Mouse (Mus musculus) CH12.LX (cell line): ENCODE measurements around the gene Orc6. TPM values are rescaled to one million over a fixed set of nuclear protein-coding genes. Genes with fewer than 3 reads are reported as not detected.

Source experiments
- DNase-seq: peaks from one replicate; pipeline ENCODE4 v3.0.0-alpha.2; 2013; ENCODE audit errors: extremely low read depth
- H3K27ac ChIP-seq: 2 replicates; pipeline ENCODE4 v1.5.1; 2012; ENCODE audit warnings: low read depth, mild to moderate bottlenecking, control low read depth, moderate library complexity; ENCODE audit not compliant: insufficient read depth
- H3K27me3 ChIP-seq: replicated peaks from 2 replicates; pipeline ENCODE3; 2012; ENCODE audit warnings: inconsistent platforms
- H3K36me3 ChIP-seq, 2 experiments: replicated peaks in 1 of 2; 2 replicates each; pipeline versions ENCODE3 to v1.6.1; 2012; ENCODE audit warnings: inconsistent platforms in 1 of 2, low read length in 1 of 2, mild to moderate bottlenecking in 1 of 2, mixed read lengths in 1 of 2, moderate library complexity in 1 of 2; ENCODE audit not compliant: control insufficient read depth in 1 of 2, insufficient read depth in 1 of 2
- H3K4me1 ChIP-seq, 2 experiments: 2 replicates each; pipeline ENCODE4 v1.6.1; 2012; ENCODE audit warnings: inconsistent platforms in 1 of 2, moderate library complexity in 1 of 2; ENCODE audit not compliant: insufficient read depth in 2 of 2, control insufficient read depth in 1 of 2
- H3K4me2 ChIP-seq: 2 replicates; pipeline ENCODE4 v1.6.1; 2012; ENCODE audit warnings: low read depth, mild to moderate bottlenecking, control low read depth; ENCODE audit not compliant: poor library complexity, insufficient read depth, severe bottlenecking
- H3K4me3 ChIP-seq, 3 experiments: fragments of 150-350 bp in 1 of 3; sonication (generic) in 1 of 3; replicated peaks in 1 of 3; 2 replicates each; pipeline versions ENCODE3 to v1.5.1; 2011 to 2012; ENCODE audit warnings: low read depth in 2 of 3, low read length in 2 of 3, mild to moderate bottlenecking in 2 of 3, moderate library complexity in 2 of 3, control low read depth in 1 of 3, improper control_type of control experiment in 1 of 3, inconsistent platforms in 1 of 3, mixed read lengths in 1 of 3; ENCODE audit not compliant: poor library complexity in 1 of 3
- H3K79me2 ChIP-seq: replicated peaks from 2 replicates; pipeline ENCODE4 v1.6.1; 2012; ENCODE audit warnings: mild to moderate bottlenecking, moderate library complexity; ENCODE audit not compliant: control insufficient read depth, poor library complexity, insufficient read depth, severe bottlenecking; ENCODE audit errors: extremely low read depth
- H3K9ac ChIP-seq: 2 replicates; pipeline ENCODE4 v1.6.1; 2012; ENCODE audit warnings: low read depth, mild to moderate bottlenecking, control low read depth, moderate library complexity; ENCODE audit not compliant: insufficient read depth
- H3K9me3 ChIP-seq: replicated peaks from 2 replicates; pipeline ENCODE3; 2012; ENCODE audit warnings: low read length, inconsistent platforms, mixed read lengths
- BHLHE40 ChIP-seq: IDR thresholded peaks from 2 replicates; pipeline ENCODE4 v1.6.1; 2011; ENCODE audit warnings: mild to moderate bottlenecking, low read depth, low read length, improper control_type of control experiment
- CHD1 ChIP-seq: IDR thresholded peaks from 2 replicates; pipeline ENCODE4 v1.6.1; 2012; ENCODE audit warnings: low read depth, low read length, improper control_type of control experiment, inconsistent platforms
- CHD2 ChIP-seq: IDR thresholded peaks from 2 replicates; pipeline ENCODE4 v1.6.1; 2011; ENCODE audit warnings: low read length, improper control_type of control experiment
- CTCF ChIP-seq, 2 experiments: IDR thresholded peaks in 1 of 2; conservative IDR thresholded peaks in 1 of 2; 2 replicates each; pipeline ENCODE4 v1.5.1; 2011 to 2012; ENCODE audit warnings: low read depth in 2 of 2, low read length in 2 of 2, improper control_type of control experiment in 1 of 2, inconsistent platforms in 1 of 2, mild to moderate bottlenecking in 1 of 2, moderate library complexity in 1 of 2
- E2F4 ChIP-seq: IDR thresholded peaks from 2 replicates; pipeline ENCODE4 v1.6.1; 2011; ENCODE audit warnings: low read depth, low read length, improper control_type of control experiment; ENCODE audit not compliant: insufficient replicate concordance
- ELF1 ChIP-seq: IDR thresholded peaks from 2 replicates; pipeline ENCODE4 v1.6.1; 2014; ENCODE audit warnings: low read depth, mild to moderate bottlenecking, inconsistent platforms, low read length, improper control_type of control experiment
- EP300 ChIP-seq: IDR thresholded peaks from 2 replicates; pipeline ENCODE4 v1.6.1; 2011; ENCODE audit warnings: low read length, improper control_type of control experiment
- ETS1 ChIP-seq: conservative IDR thresholded peaks from 2 replicates; pipeline ENCODE4 v1.6.1; 2012; ENCODE audit warnings: low read depth, mild to moderate bottlenecking, inconsistent platforms, low read length, improper control_type of control experiment, moderate library complexity
- GABPA ChIP-seq: IDR thresholded peaks from 2 replicates; pipeline ENCODE4 v1.6.1; 2012; ENCODE audit warnings: low read depth, low read length, improper control_type of control experiment, inconsistent platforms; ENCODE audit not compliant: insufficient replicate concordance
- HCFC1 ChIP-seq: IDR thresholded peaks from 2 replicates; pipeline ENCODE4 v1.6.1; 2012; ENCODE audit warnings: low read depth, mild to moderate bottlenecking, inconsistent platforms, low read length, improper control_type of control experiment
- IRF4 ChIP-seq: IDR thresholded peaks from 2 replicates; pipeline ENCODE4 v1.6.1; 2014; ENCODE audit warnings: low read depth, mild to moderate bottlenecking, inconsistent platforms, low read length, improper control_type of control experiment
- JUN ChIP-seq: IDR thresholded peaks from 2 replicates; pipeline ENCODE4 v1.6.1; 2011; ENCODE audit warnings: low read depth, mild to moderate bottlenecking, low read length, improper control_type of control experiment, moderate library complexity; ENCODE audit not compliant: insufficient read depth
- JUND ChIP-seq: conservative IDR thresholded peaks from 2 replicates; pipeline ENCODE4 v1.6.1; 2011; ENCODE audit warnings: low read depth, low read length, improper control_type of control experiment
- KAT2A ChIP-seq: IDR thresholded peaks from 2 replicates; pipeline ENCODE4 v1.6.1; 2012; ENCODE audit warnings: low read length, improper control_type of control experiment, inconsistent platforms; ENCODE audit not compliant: insufficient replicate concordance
- MAFK ChIP-seq: IDR thresholded peaks from 2 replicates; pipeline ENCODE4 v1.6.1; 2011; ENCODE audit warnings: low read length, improper control_type of control experiment; ENCODE audit not compliant: insufficient replicate concordance
- MAX ChIP-seq: IDR thresholded peaks from 2 replicates; pipeline ENCODE4 v1.6.1; 2011; ENCODE audit warnings: low read length, improper control_type of control experiment
- MAZ ChIP-seq: IDR thresholded peaks from 2 replicates; pipeline ENCODE4 v1.6.1; 2012; ENCODE audit warnings: low read depth, mild to moderate bottlenecking, inconsistent platforms, low read length, improper control_type of control experiment, moderate library complexity
- MEF2A ChIP-seq: IDR thresholded peaks from 2 replicates; pipeline ENCODE4 v1.6.1; 2014; ENCODE audit warnings: low read depth, mild to moderate bottlenecking, inconsistent platforms, low read length, improper control_type of control experiment, borderline replicate concordance
- MXI1 ChIP-seq: IDR thresholded peaks from 2 replicates; pipeline ENCODE4 v1.6.1; 2011; ENCODE audit warnings: mild to moderate bottlenecking, low read depth, low read length, improper control_type of control experiment
- MYC ChIP-seq: IDR thresholded peaks from 2 replicates; pipeline ENCODE4 v1.6.1; 2011; ENCODE audit warnings: low read depth, mild to moderate bottlenecking, improper control_type of control experiment, low read length
- NELFE ChIP-seq: IDR thresholded peaks from 2 replicates; pipeline ENCODE4 v1.6.1; 2011; ENCODE audit warnings: low read depth, low read length, improper control_type of control experiment
- NRF1 ChIP-seq: IDR thresholded peaks from 2 replicates; pipeline ENCODE4 v1.6.1; 2014; ENCODE audit warnings: low read depth, mild to moderate bottlenecking, inconsistent platforms, low read length, improper control_type of control experiment, moderate library complexity
- PAX5 ChIP-seq: IDR thresholded peaks from 2 replicates; pipeline ENCODE4 v1.6.1; 2012; ENCODE audit warnings: low read length, inconsistent platforms, mixed read lengths
- POLR2A ChIP-seq: IDR thresholded peaks from 2 replicates; pipeline ENCODE4 v1.6.1; 2011; ENCODE audit warnings: low read depth, mild to moderate bottlenecking, improper control_type of control experiment, low read length
- POLR2AphosphoS2 ChIP-seq: IDR thresholded peaks from 2 replicates; pipeline ENCODE4 v1.6.1; 2011; ENCODE audit warnings: low read depth, low read length, improper control_type of control experiment
- RAD21 ChIP-seq: IDR thresholded peaks from 2 replicates; pipeline ENCODE4 v1.6.1; 2011; ENCODE audit warnings: low read depth, mild to moderate bottlenecking, low read length, improper control_type of control experiment, moderate library complexity
- RCOR1 ChIP-seq: conservative IDR thresholded peaks from 2 replicates; pipeline ENCODE4 v1.6.1; 2012; ENCODE audit warnings: low read depth, mild to moderate bottlenecking, inconsistent platforms, low read length, improper control_type of control experiment
- SIN3A ChIP-seq: IDR thresholded peaks from 2 replicates; pipeline ENCODE4 v1.6.1; 2012; ENCODE audit warnings: low read length, improper control_type of control experiment, inconsistent platforms
- SMC3 ChIP-seq: IDR thresholded peaks from 2 replicates; pipeline ENCODE4 v1.6.1; 2011; ENCODE audit warnings: low read depth, low read length, improper control_type of control experiment
- TBP ChIP-seq: conservative IDR thresholded peaks from 2 replicates; pipeline ENCODE4 v1.6.1; 2011; ENCODE audit warnings: low read depth, low read length, improper control_type of control experiment
- TCF12 ChIP-seq: IDR thresholded peaks from 2 replicates; pipeline ENCODE4 v1.6.1; 2014; ENCODE audit warnings: low read depth, mild to moderate bottlenecking, inconsistent platforms, low read length, improper control_type of control experiment
- UBTF ChIP-seq: IDR thresholded peaks from 2 replicates; pipeline ENCODE4 v1.6.1; 2012; ENCODE audit warnings: low read depth, mild to moderate bottlenecking, inconsistent platforms, low read length, improper control_type of control experiment, moderate library complexity
- USF1 ChIP-seq: IDR thresholded peaks from 2 replicates; pipeline ENCODE4 v1.6.1; 2014; ENCODE audit warnings: low read depth, mild to moderate bottlenecking, inconsistent platforms, low read length, improper control_type of control experiment
- USF2 ChIP-seq: conservative IDR thresholded peaks from 2 replicates; pipeline ENCODE4 v1.6.1; 2011; ENCODE audit warnings: low read depth, low read length, improper control_type of control experiment
- ZC3H11A ChIP-seq: IDR thresholded peaks from 2 replicates; pipeline ENCODE4 v1.6.1; 2012; ENCODE audit warnings: low read depth, mild to moderate bottlenecking, inconsistent platforms, low read length, improper control_type of control experiment
- ZKSCAN1 ChIP-seq: IDR thresholded peaks from 2 replicates; pipeline ENCODE4 v1.6.1; 2012; ENCODE audit warnings: low read depth, inconsistent platforms, low read length, improper control_type of control experiment, borderline replicate concordance
- ZMIZ1 ChIP-seq: IDR thresholded peaks from 2 replicates; pipeline ENCODE4 v1.6.1; 2012; ENCODE audit warnings: low read depth, mild to moderate bottlenecking, inconsistent platforms, low read length, improper control_type of control experiment
- ZNF384 ChIP-seq: IDR thresholded peaks from 2 replicates; pipeline ENCODE4 v1.6.1; 2012; ENCODE audit warnings: low read depth, low read length, improper control_type of control experiment, inconsistent platforms
- dilution Hi-C: fragments of 300-500 bp; cut with MboI; formaldehyde crosslinking; loops from 2 replicates; pipeline ENCODE4 v1.14.3; 2020; ENCODE audit warnings: low sequenced_read_pairs; ENCODE audit not compliant: extremely low pct_unique_long_range_greater_than_20kb, extremely low pct_ligation_motif_present
- in situ Hi-C: fragments of 300-500 bp; cut with MboI; formaldehyde crosslinking; loops from 3 replicates; pipeline ENCODE4 v1.14.3; 2019; ENCODE audit warnings: low sequenced_read_pairs, low pct_ligation_motif_present, low pct_unique_long_range_greater_than_20kb, mixed read lengths
- polyA plus RNA-seq: library from polyadenylated mRNA; unstranded; fragments of >175 nt; gene quantifications from 2 replicates; pipeline ENCODE4 v1.2.1, GENCODE M21; 2012; ENCODE audit warnings: low read depth; ENCODE audit not compliant: insufficient read length
- total RNA-seq, 2 experiments: library from RNA; depleted of rRNA; stranded (reverse); fragments of 300-350 nt in 1 of 2; fragments of >200 nt in 1 of 2; gene quantifications; 2 replicates each; pipeline ENCODE4 v1.2.3; 2012 to 2014

The Orc6 gene
- total RNA-seq (2012; rRNA removed) (97.2 and 121 TPM in 2 replicates), total RNA-seq (2014; rRNA removed) (238 and 242 TPM in 2 replicates), polyA plus RNA-seq (134 and 140 TPM in 2 replicates)

DNA sequence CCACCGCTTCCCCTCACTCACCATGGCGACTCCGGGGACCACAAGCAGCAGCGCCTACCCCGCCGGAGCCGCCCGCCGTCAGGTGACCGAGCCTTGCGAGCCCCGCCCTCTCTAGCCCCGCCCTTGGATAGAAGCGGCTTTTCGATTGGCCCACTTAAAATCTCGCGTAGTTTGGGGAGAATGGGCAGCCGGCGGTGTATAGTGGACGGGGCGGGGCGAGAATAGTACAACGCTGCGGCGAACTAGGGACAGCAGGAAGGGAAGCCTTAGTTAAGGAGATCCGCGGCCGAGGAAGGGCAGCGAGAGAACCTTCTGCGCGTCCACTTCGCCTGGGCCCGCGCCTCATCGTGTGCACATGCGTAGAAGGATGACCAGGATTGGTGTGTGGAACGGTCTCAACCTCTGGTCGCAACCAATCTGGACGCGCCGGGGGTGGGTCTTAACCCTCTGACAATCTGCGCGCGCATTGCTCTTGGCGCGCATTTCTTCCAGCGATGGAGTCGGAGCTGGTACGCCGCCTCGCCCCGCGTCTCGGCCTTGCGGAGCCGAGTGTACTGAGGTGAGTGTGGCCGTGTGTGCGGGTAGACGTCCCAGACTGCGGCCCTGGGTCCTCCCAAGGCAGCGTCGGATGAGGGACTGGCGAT, at the start of gene Orc6, which contains the start of gene Vps35:
Gene Orc6, plus strand, starts transcription at position 199 of the 644 bp plus-strand sequence.
Gene Vps35, minus strand, starts transcription at position 369 of the 644 bp plus-strand sequence.
- H3K4me1 ChIP-seq, result peaks cover 0 to 53% of the 10 kb centered on the region in 2 experiments; a peak in 2 of 4 replicates
- H3K36me3 ChIP-seq, result peaks cover 11 to 33% of the 10 kb centered on the region in 2 experiments
- H3K9me3 ChIP-seq, result no peaks in the 10 kb centered on the region
- H3K4me3 ChIP-seq, result peak within 1 kb of the TSS; percentile 93 to 100 (median 98)
- peak within 1 kb of the TSS; percentile 67 for H3K4me2 ChIP-seq
- dilution Hi-C loops, result no loop called here
- DNase-seq, result peak; percentile 96
- H3K27me3 ChIP-seq, result no peaks in the 10 kb centered on the region
- in situ Hi-C loops, result loop anchor here (25.0 kb wide), 1 partner anchor 238 kb away; no protein-coding TSS in a partner anchor
- H3K9ac ChIP-seq, result peak within 1 kb of the TSS; percentile 79
- H3K79me2 ChIP-seq, result peaks cover 66% of the 10 kb centered on the region
- TF ChIP-seq E2F4 (peak; percentile 94; the same call in 1 of the 2 replicates), NRF1 (peak; percentile 88), MAFK (no peak), TBP (peak; percentile 71), MEF2A (peak; percentile 12; the same call in 1 of the 2 replicates), CHD1 (no peak), EP300 (no peak), MXI1 (peak; percentile 62), HCFC1 (peak; percentile 69), ETS1 (no peak), POLR2A (peak; percentile 90), TCF12 (peak; percentile 82), USF1 (peak; percentile 82), RCOR1 (no peak), JUND (no peak), USF2 (no peak; the same call in 1 of the 2 replicates), ELF1 (no peak; the same call in 1 of the 2 replicates), PAX5 (no peak), CHD2 (peak; percentile 97), UBTF (0 out of 2 replicates have a peak, but pooled peaks have one; percentile 7), ZMIZ1 (peak; percentile 93), ZKSCAN1 (no peak), MAX (peak; percentile 47), SIN3A (0 out of 2 replicates have a peak, but pooled peaks have one; percentile 69), GABPA (no peak), POLR2AphosphoS2 (peak; percentile 76; the same call in 1 of the 2 replicates), IRF4 (no peak), KAT2A (0 out of 2 replicates have a peak, but pooled peaks have one; percentile 73), JUN (no peak), RAD21 (no peak), MYC (peak; percentile 28; the same call in 1 of the 2 replicates), ZC3H11A (no peak), MAZ (no peak), BHLHE40 (peak; percentile 59), SMC3 (no peak), NELFE (peak; percentile 93), ZNF384 (no peak), CTCF (conservative IDR thresholded peaks at IDR 0.05 in 1 of 2, IDR thresholded peaks at IDR 0.05 in 1 of 2; ENCODE audit: low read depth in 2 of 2, low read length in 2 of 2) (no peak)
- H3K27ac ChIP-seq, result peak within 1 kb of the TSS; percentile 86
